Mouse (Mus musculus): ENCODE data around the gene Zfp28. TPM values are rescaled to one million over a fixed set of nuclear protein-coding genes. Genes with fewer than 3 reads are reported as not detected.
"Not testable (repeated sequence)": the region's sequence is repeated elsewhere in the genome, so short reads cannot be mapped to it uniquely, and the experiment has no call there.

The Zfp28 gene
- polyA plus RNA-seq, 1 experiment from 2014 or later, result 13.9 TPM

- not testable (repeated sequence) for H3K27ac ChIP-seq; H3K4me3 ChIP-seq; H3K27me3 ChIP-seq (ENCODE audit: low read depth, poor library complexity, severe bottlenecking); DNase-seq (ENCODE audit: low spot score); H3K4me1 ChIP-seq; H3K36me3 ChIP-seq; H3K9me3 ChIP-seq (replicated peaks)
- 88% methylated on average over 5 of the region's 5 CpGs for WGBS
Measured at GRCm38 (mm10) chr7:6368146-6368545, 14.9 kb upstream of the Zfp28 start.

GRCm38 (mm10) chr7:6369460-6369859 lies 13.6 kb upstream of the Zfp28 start:
- no peaks in the 10 kb centered on the region for H3K4me1 ChIP-seq
- DNase-seq (ENCODE audit: low spot score), result no peak
- no peak overlapping the region for H3K27ac ChIP-seq
- 82% methylated on average over 3 of the region's 3 CpGs for WGBS
- H3K9me3 ChIP-seq (replicated peaks), result no peaks in the 10 kb centered on the region
- H3K4me3 ChIP-seq, result no peak overlapping the region
- H3K27me3 ChIP-seq (ENCODE audit: low read depth, poor library complexity, severe bottlenecking), result no peaks in the 10 kb centered on the region
- no peaks in the 10 kb centered on the region for H3K36me3 ChIP-seq

DNA sequence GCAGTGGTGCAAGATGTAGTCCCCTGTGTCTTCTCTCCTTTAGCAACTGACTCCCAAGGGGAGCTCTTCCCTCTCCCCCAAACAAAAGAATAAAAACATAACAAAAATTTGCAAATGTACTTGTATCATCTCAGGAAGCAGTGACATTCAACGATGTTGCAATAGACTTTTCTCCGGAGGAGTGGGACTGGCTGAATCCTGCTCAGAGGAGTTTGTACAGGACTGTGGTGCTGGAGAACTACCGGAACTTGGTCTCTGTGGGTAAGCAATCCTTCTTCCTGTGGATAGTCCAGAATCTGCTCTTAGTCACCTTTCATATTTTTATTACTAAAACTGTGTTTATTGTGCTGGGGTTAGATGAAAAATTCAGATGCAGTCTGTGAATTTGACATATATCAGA lies 10.1 kb upstream of the Zfp28 start:
- no peaks in the 10 kb centered on the region for H3K27me3 ChIP-seq (ENCODE audit: low read depth, poor library complexity, severe bottlenecking)
- no peak overlapping the region for H3K4me3 ChIP-seq
- H3K27ac ChIP-seq, result no peak overlapping the region
- DNase-seq (ENCODE audit: low spot score), result no peak
- 91% methylated on average over 3 of the region's 3 CpGs for WGBS
- no peaks in the 10 kb centered on the region for H3K9me3 ChIP-seq (replicated peaks)
- no peaks in the 10 kb centered on the region for H3K4me1 ChIP-seq
- no peaks in the 10 kb centered on the region for H3K36me3 ChIP-seq

GRCm38 (mm10) chr7:6378441-6378840 lies 4.7 kb upstream of the Zfp28 start:
- no peak overlapping the region for H3K4me3 ChIP-seq
- H3K9me3 ChIP-seq (replicated peaks), result no peaks in the 10 kb centered on the region
- no peak for DNase-seq (ENCODE audit: low spot score)
- WGBS, result 85% methylated on average over 8 of the region's 8 CpGs
- no peak overlapping the region for H3K27ac ChIP-seq
- H3K36me3 ChIP-seq, result no peaks in the 10 kb centered on the region
- no peaks in the 10 kb centered on the region for H3K27me3 ChIP-seq (ENCODE audit: low read depth, poor library complexity, severe bottlenecking)
- H3K4me1 ChIP-seq, result peaks cover 10% of the 10 kb centered on the region

DNA sequence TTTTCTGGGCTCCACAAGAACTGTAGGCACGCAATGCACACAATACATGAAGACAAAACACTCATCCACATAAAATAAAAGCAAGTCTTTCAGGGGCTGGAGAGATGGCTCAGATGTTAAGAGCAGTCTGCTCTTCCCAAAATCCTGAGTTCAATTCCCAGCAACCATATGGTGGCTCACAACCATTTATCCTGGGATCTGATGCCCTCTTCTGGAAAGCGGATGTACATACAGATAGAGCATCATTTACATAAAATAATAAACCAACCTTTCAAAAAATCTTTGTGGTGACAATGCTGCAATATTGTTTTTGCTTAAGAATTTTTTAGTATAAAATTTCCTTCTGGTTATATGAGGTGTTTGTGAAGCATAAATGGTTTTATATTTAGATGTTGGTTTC lies 1.7 kb upstream of the Zfp28 start:
- Histone ChIP-seq H3K27ac (no peak overlapping the region), H3K27me3 (ENCODE audit: low read depth, poor library complexity, severe bottlenecking) (no peaks in the 10 kb centered on the region), H3K4me3 (no peak overlapping the region), H3K4me1 (peaks cover 14% of the 10 kb centered on the region), H3K9me3 (replicated peaks) (no peaks in the 10 kb centered on the region), H3K36me3 (no peaks in the 10 kb centered on the region)
- WGBS, result 78% methylated on average over 2 of the region's 2 CpGs
- no peak for DNase-seq (ENCODE audit: low spot score)

GRCm38 (mm10) chr7:6384011-6384410 lies 916 bp downstream of the Zfp28 start:
- WGBS, result 72% methylated on average over 8 of the region's 8 CpGs
- DNase-seq (ENCODE audit: low spot score), result no peak
- no peaks in the 10 kb centered on the region for H3K27me3 ChIP-seq (ENCODE audit: low read depth, poor library complexity, severe bottlenecking)
- peaks cover 8% of the 10 kb centered on the region for H3K36me3 ChIP-seq
- peaks cover 14% of the 10 kb centered on the region for H3K4me1 ChIP-seq
- peak overlapping the region; percentile 62 for H3K4me3 ChIP-seq
- no peaks in the 10 kb centered on the region for H3K9me3 ChIP-seq (replicated peaks)
- peak overlapping the region; percentile 80; the same call in 1 of the 2 replicates for H3K27ac ChIP-seq

DNA sequence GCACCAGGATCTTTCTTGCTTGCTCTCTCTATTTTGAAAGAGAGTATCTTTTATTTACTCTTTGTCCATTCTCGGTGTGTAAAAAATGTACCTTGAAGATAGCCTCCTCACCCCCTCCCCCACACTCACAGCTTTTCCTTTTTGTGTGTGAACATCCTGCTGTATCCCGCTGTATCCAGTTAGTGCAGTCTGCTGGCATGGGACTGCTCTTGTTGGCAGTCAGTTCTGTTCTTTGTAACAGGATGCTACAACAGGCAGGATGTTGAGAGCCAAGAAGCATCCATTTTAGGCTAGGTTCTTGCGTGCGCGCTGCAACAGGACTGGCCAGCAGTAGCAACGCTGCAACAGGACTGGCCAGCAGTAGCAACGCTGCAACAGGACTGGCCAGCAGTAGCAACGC lies 3.9 kb downstream of the Zfp28 start:
- no peaks in the 10 kb centered on the region for H3K27me3 ChIP-seq (ENCODE audit: low read depth, poor library complexity, severe bottlenecking)
- H3K9me3 ChIP-seq (replicated peaks), result no peaks in the 10 kb centered on the region
- H3K4me1 ChIP-seq, result peaks cover 13% of the 10 kb centered on the region
- H3K36me3 ChIP-seq, result peaks cover 34% of the 10 kb centered on the region
- no peak for DNase-seq (ENCODE audit: low spot score)
- H3K4me3 ChIP-seq, result no peak overlapping the region
- H3K27ac ChIP-seq, result no peak overlapping the region
- WGBS, result 94% methylated on average over 8 of the region's 8 CpGs

GRCm38 (mm10) chr7:6388971-6389370 lies 5.9 kb downstream of the Zfp28 start:
- DNase-seq (ENCODE audit: low spot score), result no peak
- H3K27me3 ChIP-seq (ENCODE audit: low read depth, poor library complexity, severe bottlenecking), result no peaks in the 10 kb centered on the region

GRCm38 (mm10) chr7:6389449-6389848 lies 6.4 kb downstream of the Zfp28 start:
- Histone ChIP-seq H3K36me3 (peaks cover 58% of the 10 kb centered on the region), H3K4me3 (no peak overlapping the region), H3K27ac (no peak overlapping the region), H3K4me1 (no peaks in the 10 kb centered on the region), H3K9me3 (replicated peaks) (no peaks in the 10 kb centered on the region), H3K27me3 (ENCODE audit: low read depth, poor library complexity, severe bottlenecking) (no peaks in the 10 kb centered on the region)
- DNase-seq (ENCODE audit: low spot score), result no peak
- 67% methylated on average over 5 of the region's 5 CpGs for WGBS

More at GRCm38 (mm10) chr7:6388971-6389370, 5.9 kb downstream of the Zfp28 start:
- Histone ChIP-seq H3K4me1 (no peaks in the 10 kb centered on the region), H3K4me3 (no peak overlapping the region), H3K36me3 (peaks cover 54% of the 10 kb centered on the region), H3K9me3 (replicated peaks) (no peaks in the 10 kb centered on the region), H3K27ac (no peak overlapping the region)
- WGBS, result 89% methylated on average over 5 of the region's 5 CpGs

DNA sequence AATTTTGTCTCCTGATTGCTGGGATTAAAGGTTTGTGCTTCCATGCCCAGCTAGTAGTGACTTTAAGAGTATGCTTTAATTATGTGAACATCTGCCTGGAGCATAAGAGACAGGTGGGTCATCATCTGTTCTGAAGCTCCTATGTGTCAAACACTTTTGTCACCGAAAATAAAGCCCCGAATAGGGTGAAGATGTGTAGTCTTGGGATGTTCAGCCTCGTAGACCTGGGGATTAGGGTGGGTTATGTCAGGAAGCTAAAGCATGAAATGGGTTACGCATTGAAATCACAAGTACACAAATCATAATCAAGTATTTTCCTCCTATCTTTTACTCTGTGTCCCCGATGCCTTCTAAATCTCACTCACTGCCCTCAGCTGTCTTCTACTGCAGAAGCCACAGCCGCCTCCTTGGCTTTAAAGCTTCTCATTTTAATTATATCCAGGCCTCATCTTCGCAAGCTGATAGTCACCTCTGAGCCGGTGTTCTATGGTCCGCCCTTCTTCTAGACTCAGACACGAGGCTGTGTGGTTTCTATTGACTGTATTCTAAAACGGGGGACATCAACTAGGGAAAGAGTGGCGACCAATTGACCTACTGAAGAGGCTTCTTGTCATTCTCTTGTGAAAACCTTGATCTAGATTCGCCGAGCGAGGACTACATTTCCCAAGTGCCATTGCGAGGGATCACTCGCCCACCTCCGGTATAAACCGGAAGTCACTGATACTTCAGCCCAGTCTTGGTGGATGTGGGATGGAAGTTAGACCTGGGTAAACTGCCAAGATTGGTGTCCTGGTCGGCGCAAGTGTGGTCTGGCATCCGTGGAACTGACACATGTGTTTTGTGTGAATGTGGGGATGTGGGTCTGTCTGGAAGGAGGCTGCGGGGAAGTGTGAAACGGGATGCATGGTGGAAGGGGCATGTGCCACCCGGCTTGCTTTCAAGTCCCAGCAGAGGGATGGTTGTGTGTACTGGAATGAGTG lies 15.2 kb downstream of the Zfp28 start, which contains the start of gene Smim17:
Gene Smim17 (plus strand): TSS at position 720 of the 980 bp plus-strand sequence.
- 25% methylated on average over 25 of the region's 25 CpGs for WGBS
- Histone ChIP-seq H3K4me1 (0 out of 2 replicates have a peak, but pooled peaks cover 4% of the 10 kb centered on the region), H3K27me3 (ENCODE audit: low read depth, poor library complexity, severe bottlenecking) (no peaks in the 10 kb centered on the region), H3K27ac (0 out of 2 replicates have a peak within 1 kb of the TSS, but pooled peaks have one; percentile 28), H3K36me3 (peaks cover 24% of the 10 kb centered on the region), H3K4me3 (peak within 1 kb of the TSS; percentile 60), H3K9me3 (replicated peaks) (no peaks in the 10 kb centered on the region)
- DNase-seq (ENCODE audit: low spot score), result peak; percentile 54

GRCm38 (mm10) chr7:6410043-6410442 lies 26.9 kb downstream of the Zfp28 start, which contains the start of gene Gm20715:
Gene Gm20715, plus strand, starts transcription at chr7:6410277.
- 2% methylated on average over 17 of the region's 17 CpGs for WGBS
- peak; percentile 97 for DNase-seq (ENCODE audit: low spot score)
- no peaks in the 10 kb centered on the region for H3K9me3 ChIP-seq (replicated peaks)

DNA sequence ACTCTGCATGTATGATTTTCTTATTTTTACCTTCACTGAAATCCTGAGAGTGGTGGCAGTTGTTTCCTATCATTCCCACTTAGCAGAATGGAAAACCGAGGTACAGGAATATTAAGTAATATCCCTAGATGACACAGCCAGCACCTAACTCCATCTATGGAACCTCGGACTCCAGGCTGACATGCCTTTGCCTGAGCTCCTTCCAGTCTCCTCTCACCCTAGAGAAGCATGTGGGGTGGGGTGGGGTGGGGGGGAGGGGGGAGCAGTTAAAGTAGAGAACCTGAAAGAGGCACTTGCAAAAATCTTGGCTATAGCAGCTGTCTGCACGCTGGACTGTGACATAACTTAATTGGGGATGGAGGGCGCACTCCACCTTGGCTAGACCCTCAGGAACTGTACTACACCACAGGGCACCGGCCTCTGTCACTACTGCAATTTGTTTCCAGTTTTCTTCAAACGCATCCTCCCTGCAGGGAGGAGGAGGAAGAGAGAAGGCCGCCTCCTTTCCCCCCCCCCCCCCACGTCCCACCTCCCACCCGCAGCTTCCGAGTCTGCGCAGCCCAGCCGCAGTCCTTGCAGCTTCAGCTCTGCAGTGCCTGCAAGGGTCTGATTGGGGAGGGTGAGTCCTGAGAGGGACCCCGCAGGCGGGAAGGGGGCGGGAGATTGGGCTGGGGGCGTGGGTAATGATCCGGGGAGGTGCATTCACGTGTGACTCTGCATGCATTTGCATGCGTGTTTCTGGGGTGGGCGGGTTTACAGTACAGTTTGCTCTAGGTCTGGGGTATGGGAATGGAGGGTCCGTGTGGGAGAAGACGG lies 31.7 kb downstream of the Zfp28 start:
- no peak for DNase-seq (ENCODE audit: low spot score)
- peaks cover 5% of the 10 kb centered on the region; the same call in 1 of the 2 replicates for H3K27me3 ChIP-seq (ENCODE audit: low read depth, poor library complexity, severe bottlenecking)

More at GRCm38 (mm10) chr7:6410043-6410442, 26.9 kb downstream of the Zfp28 start, which contains the start of gene Gm20715:
- Histone ChIP-seq H3K27me3 (ENCODE audit: low read depth, poor library complexity, severe bottlenecking) (peaks cover 4% of the 10 kb centered on the region; the same call in 1 of the 2 replicates), H3K4me1 (no peaks in the 10 kb centered on the region), H3K36me3 (no peaks in the 10 kb centered on the region), H3K27ac (no peak within 1 kb of the TSS), H3K4me3 (no peak within 1 kb of the TSS)

More for the DNA sequence above, 31.7 kb downstream of the Zfp28 start:
- no peaks in the 10 kb centered on the region for H3K9me3 ChIP-seq (replicated peaks)
- no peaks in the 10 kb centered on the region for H3K4me1 ChIP-seq
- H3K36me3 ChIP-seq, result no peaks in the 10 kb centered on the region
- no peak overlapping the region for H3K4me3 ChIP-seq
- WGBS, result 7% methylated on average over 21 of the region's 22 CpGs
- H3K27ac ChIP-seq, result no peak overlapping the region
